Mouse (Mus musculus): ENCODE measurements around the gene Spred3. TPM values are rescaled to one million over a fixed set of nuclear protein-coding genes. Genes with fewer than 3 reads are reported as not detected.

Spred3 gene
- total RNA-seq, 2 experiments from 2014 or later, result 37.9 TPM

GRCm38 (mm10) chr7:29170755-29171561 lies 747 bp upstream of the Spred3 start:
- intact Hi-C loops (cut with DNase I), result no loop called here
- DNase-seq (ENCODE audit: extremely low spot score in 1 of 2, low spot score in 2 of 2), result peak in 1 of 2 experiments; percentile 62

- intact Hi-C loops (cut with DNase I), result no loop called here
These were observed 763 bp downstream of the Spred3 start for GRCm38 (mm10) chr7:29169231-29170065.

DNA sequence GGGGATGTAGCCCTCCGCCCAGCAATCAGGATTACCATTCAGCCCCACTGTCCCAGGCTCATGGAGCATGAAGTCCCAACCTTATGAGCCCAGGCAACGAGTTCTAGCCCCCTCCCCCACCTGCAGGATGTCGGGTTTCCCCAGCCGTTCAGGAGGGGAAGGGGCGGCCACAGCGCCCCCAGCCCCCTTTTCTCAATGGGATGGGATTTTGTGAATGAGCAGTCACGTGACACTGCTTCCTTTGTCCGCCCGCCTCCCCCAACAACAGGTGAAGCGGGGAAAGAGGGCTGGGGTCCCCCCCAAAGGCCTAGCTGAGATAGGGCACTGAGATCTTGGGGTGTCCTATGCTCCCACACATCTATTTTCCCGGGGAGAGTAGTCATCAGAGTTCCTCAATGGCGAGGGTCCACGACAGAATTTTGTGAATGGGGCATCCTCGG lies 1.4 kb downstream of the Spred3 start:
- intact Hi-C loops (cut with DNase I), result no loop called here
- DNase-seq (ENCODE audit: extremely low spot score in 1 of 2, low spot score in 2 of 2), result peak in 1 of 2 experiments; percentile 67

More at GRCm38 (mm10) chr7:29169231-29170065, 763 bp downstream of the Spred3 start:
- peak; percentile 82 to 92 for DNase-seq (ENCODE audit: extremely low spot score in 1 of 2, low spot score in 2 of 2)

GRCm38 (mm10) chr7:29168121-29168695 lies 2.0 kb downstream of the Spred3 start:
- no peak for DNase-seq (ENCODE audit: extremely low spot score in 1 of 2, low spot score in 2 of 2)
- intact Hi-C loops (cut with DNase I), result no loop called here

GRCm38 (mm10) chr7:29167656-29168055 lies 2.6 kb downstream of the Spred3 start:
- DNase-seq (ENCODE audit: extremely low spot score in 1 of 2, low spot score in 2 of 2), result peak in 1 of 2 experiments; percentile 51
- intact Hi-C loops (cut with DNase I), result no loop called here

- intact Hi-C loops (cut with DNase I), result no loop called here
- peak in 1 of 2 experiments; percentile 48 for DNase-seq (ENCODE audit: extremely low spot score in 1 of 2, low spot score in 2 of 2)
These were observed 7.3 kb downstream of the Spred3 start for GRCm38 (mm10) chr7:29162750-29163525.

GRCm38 (mm10) chr7:29162294-29162693 lies 7.9 kb downstream of the Spred3 start:
- intact Hi-C loops (cut with DNase I), result no loop called here
- no peak for DNase-seq (ENCODE audit: extremely low spot score in 1 of 2, low spot score in 2 of 2)

- DNase-seq (ENCODE audit: extremely low spot score in 1 of 2, low spot score in 2 of 2), result no peak
- intact Hi-C loops (cut with DNase I), result no loop called here
These were observed 11.9 kb downstream of the Spred3 start for GRCm38 (mm10) chr7:29158264-29158663.

GRCm38 (mm10) chr7:29155838-29156782 lies 14.1 kb downstream of the Spred3 start, which contains the start of gene Fam98c:
Fam98c (minus strand) TSS chr7:29156234.
- intact Hi-C loops (cut with DNase I), result no loop called here
- peak; percentile 81 to 92 for DNase-seq (ENCODE audit: extremely low spot score in 1 of 2, low spot score in 2 of 2)

DNA sequence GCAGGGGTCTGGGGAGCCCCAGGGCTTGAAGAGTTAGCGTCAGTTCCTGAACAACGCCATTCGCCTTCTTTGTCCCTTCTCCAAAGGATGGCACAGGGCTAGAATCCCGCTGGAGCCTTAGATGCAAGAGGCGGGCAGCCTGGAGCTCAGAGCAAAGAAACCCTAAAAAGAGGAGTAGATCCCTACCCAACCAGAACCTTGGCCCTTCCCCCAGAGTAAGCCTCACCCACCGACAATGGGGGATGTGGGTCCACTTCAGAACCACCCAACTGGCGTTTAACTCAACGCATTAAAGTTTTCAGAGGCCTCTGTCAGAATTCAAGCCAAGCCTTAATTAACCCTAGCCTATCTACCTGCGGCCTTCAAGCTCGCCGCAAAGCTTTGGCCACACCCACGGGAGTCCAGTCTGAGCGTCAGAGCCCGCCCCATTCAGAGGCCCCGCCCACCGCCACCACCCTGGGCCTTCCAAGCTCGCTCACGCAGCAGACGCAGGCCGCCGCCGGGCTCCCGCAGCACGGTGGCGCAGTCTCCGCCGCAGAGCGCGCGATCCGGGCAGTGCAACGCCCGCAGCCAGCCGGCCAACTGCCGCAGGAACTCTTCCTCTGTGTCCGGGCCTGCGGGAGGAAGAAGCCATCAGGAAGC lies 14.9 kb downstream of the Spred3 start:
- DNase-seq (ENCODE audit: extremely low spot score in 1 of 2, low spot score in 2 of 2), result peak; percentile 85 to 95
- intact Hi-C loops (cut with DNase I), result no loop called here

- DNase-seq (ENCODE audit: extremely low spot score in 1 of 2, low spot score in 2 of 2), result no peak
- intact Hi-C loops (cut with DNase I), result no loop called here
These were observed 16.0 kb downstream of the Spred3 start for GRCm38 (mm10) chr7:29154018-29154720.

DNA sequence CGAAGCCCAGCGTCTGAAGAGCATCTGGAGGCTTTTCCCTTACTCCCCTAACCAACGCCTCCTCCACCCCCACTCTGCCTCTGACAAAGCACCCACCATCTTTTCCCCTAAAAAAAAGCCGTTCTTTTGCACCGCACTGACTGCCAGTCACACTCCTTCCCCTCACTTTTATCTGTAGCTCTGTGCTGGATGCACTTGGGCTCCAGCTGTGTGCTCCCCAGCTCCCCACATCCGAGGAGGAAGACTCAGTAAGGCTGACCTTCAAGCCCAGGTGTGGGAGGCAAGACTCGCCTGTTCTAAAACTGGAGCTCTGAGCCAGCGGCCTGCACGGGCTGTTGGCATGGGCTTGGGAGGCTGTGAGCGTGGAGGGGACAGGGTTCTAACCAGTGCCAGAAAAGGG lies 18.7 kb downstream of the Spred3 start:
- DNase-seq (ENCODE audit: extremely low spot score in 1 of 2, low spot score in 2 of 2), result no peak
- intact Hi-C loops (cut with DNase I), result no loop called here

- intact Hi-C loops (cut with DNase I), result no loop called here
- DNase-seq (ENCODE audit: extremely low spot score in 1 of 2, low spot score in 2 of 2), result no peak
These were observed 21.4 kb downstream of the Spred3 start for GRCm38 (mm10) chr7:29148771-29149170.

DNA sequence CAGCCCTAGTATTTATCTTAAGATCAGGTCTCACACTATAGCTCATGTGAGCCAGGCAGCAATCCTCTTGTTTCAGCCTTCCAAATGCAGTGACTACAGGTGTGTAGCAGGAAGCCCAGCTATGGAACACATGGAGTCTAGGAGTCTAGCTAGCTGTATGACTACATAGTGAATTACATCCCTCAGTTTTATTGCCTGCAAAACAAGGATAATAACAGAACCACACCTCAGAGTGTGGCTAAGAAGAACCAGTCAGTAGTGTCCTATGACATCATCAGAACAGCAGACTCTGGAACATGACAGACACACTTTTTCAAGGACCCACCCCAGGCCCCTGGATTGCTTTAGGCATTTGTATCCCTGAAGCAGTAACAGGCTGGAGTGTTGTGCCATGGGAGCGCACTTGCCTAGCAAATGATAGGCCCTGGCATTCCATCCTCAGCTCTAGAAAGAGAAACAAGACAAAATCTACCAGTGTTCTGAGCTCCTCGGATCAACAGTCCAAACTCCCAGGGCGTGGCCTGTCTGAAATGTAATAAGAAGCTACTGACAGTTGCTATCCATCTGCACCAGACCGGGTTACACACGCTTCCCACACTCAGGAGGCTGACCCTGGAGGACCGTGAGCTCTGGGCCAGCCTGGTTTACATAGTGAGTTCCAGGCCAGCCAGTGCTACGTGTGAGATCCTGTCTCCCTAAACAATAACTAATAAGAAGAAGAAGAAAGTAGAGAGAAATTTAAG lies 23.4 kb downstream of the Spred3 start:
- intact Hi-C loops (cut with DNase I), result no loop called here
- DNase-seq (ENCODE audit: extremely low spot score in 1 of 2, low spot score in 2 of 2), result no peak

GRCm38 (mm10) chr7:29144006-29144405 lies 26.2 kb downstream of the Spred3 start:
- intact Hi-C loops (cut with DNase I), result no loop called here
- DNase-seq (ENCODE audit: extremely low spot score in 1 of 2, low spot score in 2 of 2), result no peak

GRCm38 (mm10) chr7:29141416-29141815 lies 28.8 kb downstream of the Spred3 start:
- no peak for DNase-seq (ENCODE audit: extremely low spot score in 1 of 2, low spot score in 2 of 2)
- intact Hi-C loops (cut with DNase I), result no loop called here

All from left cerebral cortex, postnatal 10 days (tissue).